In genomic region chr1:66815941-66816777, GRCm38 (mm10) we compare ENCODE assay signal across 8 mouse cellular contexts. TPM values are rescaled to one million over a fixed set of nuclear protein-coding genes. Genes with fewer than 3 reads are reported as not detected.
DNase-seq lines count a peak whose midpoint lies in the region; ATAC-seq and TF ChIP-seq lines count a peak whose summit lies in the region.

No protein-coding gene starts in this region.

- 1% methylated on average over 39 of the region's 39 CpGs for WGBS in forebrain, embryonic 10.5 days
- under 1% methylated on average over 39 of the region's 39 CpGs for WGBS in heart, embryonic 15.5 days
- WGBS in liver, embryonic 12.5 days (ENCODE audit: insufficient replicate concordance) = under 1% methylated on average over 39 of the region's 39 CpGs
- WGBS in stomach, postnatal 0 days = under 1% methylated on average over 39 of the region's 39 CpGs

- H3K9ac ChIP-seq in heart, embryonic 15.5 days = peak overlapping the region; percentile 91
- H3K9ac ChIP-seq in liver, embryonic 12.5 days = peak overlapping the region; percentile 90
- peak overlapping the region; percentile 80 for H3K9ac ChIP-seq in stomach, postnatal 0 days (ENCODE audit: low read length)

- H3K9me3 ChIP-seq in E14TG2a.4 (ENCODE audit: low read length) = no peaks in the 10 kb centered on the region
- H3K9me3 ChIP-seq in forebrain, embryonic 10.5 days = no peaks in the 10 kb centered on the region
- no peaks in the 10 kb centered on the region for H3K9me3 ChIP-seq in heart, embryonic 15.5 days (replicated peaks)
- no peaks in the 10 kb centered on the region for H3K9me3 ChIP-seq in liver, embryonic 12.5 days (replicated peaks)
- H3K9me3 ChIP-seq in stomach, postnatal 0 days (ENCODE audit: control insufficient read depth, low read length) = no peaks in the 10 kb centered on the region

- peak; percentile 30 for ATAC-seq in heart, embryonic 15.5 days (replicated peaks; ENCODE audit: insufficient number of reproducible peaks, insufficient read depth, low FRiP score, low read depth)
- ATAC-seq in liver, embryonic 12.5 days = peak; percentile 5; the same call in 1 of the 2 replicates
- ATAC-seq in stomach, postnatal 0 days (ENCODE audit: low FRiP score, low TSS enrichment) = peak; percentile 48

- peaks cover 15% of the 10 kb centered on the region for H3K27me3 ChIP-seq in E14TG2a.4 (ENCODE audit: insufficient read depth, low read length)
- H3K27me3 ChIP-seq in forebrain, embryonic 10.5 days (ENCODE audit: poor library complexity, severe bottlenecking) = peaks cover 30% of the 10 kb centered on the region
- H3K27me3 ChIP-seq in heart, embryonic 15.5 days = no peaks in the 10 kb centered on the region
- no peaks in the 10 kb centered on the region for H3K27me3 ChIP-seq in liver, embryonic 12.5 days (replicated peaks)
- H3K27me3 ChIP-seq in stomach, postnatal 0 days (ENCODE audit: control insufficient read depth, insufficient read depth, low read length) = no peaks in the 10 kb centered on the region

- TF ChIP-seq CTCF in E14TG2a.4 (conservative IDR thresholded peaks at IDR 0.05; ENCODE audit: low read length) = no peak
- no peak for TF ChIP-seq CTCF in stomach, postnatal 0 days (IDR thresholded peaks at IDR 0.05; ENCODE audit: low read depth)

- peak; percentile 21 for DNase-seq in c-Kit-negative CD71-positive TER-119-positive erythroid progenitor cells, embryonic 14.5 days (ENCODE audit: low read depth, low spot score)
- peak; percentile 64 for DNase-seq in forebrain, embryonic 10.5 days (ENCODE audit: extremely low spot score, low spot score)
- peak; percentile 73 for DNase-seq in kidney, postnatal 14 days
- peak; percentile 82 for DNase-seq in naive thymus-derived CD4-positive, alpha-beta T cell, adult 2 months (ENCODE audit: low read depth)
- peak; percentile 67 for DNase-seq in stomach, postnatal 0 days (ENCODE audit: low spot score)

- TF ChIP-seq EP300 in stomach, postnatal 0 days (optimal IDR thresholded peaks at IDR 0.05) = no peak

- no peaks in the 10 kb centered on the region for H3K36me3 ChIP-seq in E14TG2a.4 (ENCODE audit: insufficient read depth, low read length)
- H3K36me3 ChIP-seq in forebrain, embryonic 10.5 days (replicated peaks) = no peaks in the 10 kb centered on the region
- H3K36me3 ChIP-seq in heart, embryonic 15.5 days = no peaks in the 10 kb centered on the region
- H3K36me3 ChIP-seq in liver, embryonic 12.5 days = no peaks in the 10 kb centered on the region
- no peaks in the 10 kb centered on the region for H3K36me3 ChIP-seq in stomach, postnatal 0 days (ENCODE audit: control insufficient read depth, insufficient read depth, low read length)

- H3K4me3 ChIP-seq in E14TG2a.4 (replicated peaks; ENCODE audit: low read length) = peak overlapping the region; percentile 89
- H3K4me3 ChIP-seq in forebrain, embryonic 10.5 days = peak overlapping the region; percentile 84
- peak overlapping the region; percentile 94 for H3K4me3 ChIP-seq in heart, embryonic 15.5 days
- peak overlapping the region; percentile 87 for H3K4me3 ChIP-seq in liver, embryonic 12.5 days
- H3K4me3 ChIP-seq in stomach, postnatal 0 days (ENCODE audit: low read depth, low read length) = peak overlapping the region; percentile 84

- peak overlapping the region; percentile 74 for H3K4me2 ChIP-seq in heart, embryonic 15.5 days
- peak overlapping the region; percentile 79 for H3K4me2 ChIP-seq in liver, embryonic 12.5 days
- H3K4me2 ChIP-seq in stomach, postnatal 0 days (replicated peaks; ENCODE audit: low read depth) = peak overlapping the region; percentile 86

- peak overlapping the region; percentile 99 for H3K27ac ChIP-seq in forebrain, embryonic 10.5 days
- H3K27ac ChIP-seq in heart, embryonic 15.5 days = peak overlapping the region; percentile 99
- H3K27ac ChIP-seq in liver, embryonic 12.5 days = peak overlapping the region; percentile 97
- peak overlapping the region; percentile 97 for H3K27ac ChIP-seq in stomach, postnatal 0 days (replicated peaks)

- H3K4me1 ChIP-seq in E14TG2a.4 (replicated peaks; ENCODE audit: low read depth, low read length) = peaks cover 7% of the 10 kb centered on the region
- H3K4me1 ChIP-seq in forebrain, embryonic 10.5 days = peaks cover 13% of the 10 kb centered on the region
- peaks cover 16% of the 10 kb centered on the region for H3K4me1 ChIP-seq in heart, embryonic 15.5 days (replicated peaks)
- peaks cover 18% of the 10 kb centered on the region for H3K4me1 ChIP-seq in liver, embryonic 12.5 days
- no peaks in the 10 kb centered on the region for H3K4me1 ChIP-seq in stomach, postnatal 0 days (replicated peaks; ENCODE audit: control insufficient read depth, insufficient read depth)

RNA-seq across cellular contexts. Expression of gene Kansl1l, which starts 1.2 kb away (rescaled TPM):
- polyA plus RNA-seq in forebrain, embryonic 10.5 days (2016; fragmentation: Nextera tagmentation; extraction: Ambion mirVana) = 6.2 and 7.1 TPM in 2 replicates
- 11.7 and 12.3 TPM in 2 replicates for polyA plus RNA-seq in heart, embryonic 15.5 days (2015; fragmentation: Nextera tagmentation; extraction: Ambion mirVana)
- polyA plus RNA-seq in liver, embryonic 12.5 days (2016; fragmentation: Nextera tagmentation; extraction: Ambion mirVana) = 4.3 and 4.5 TPM in 2 replicates
- 6.5 and 6.7 TPM in 2 replicates for polyA plus RNA-seq in stomach, postnatal 0 days (2015; fragmentation: Nextera tagmentation; extraction: Ambion mirVana)

RNA-seq across cellular contexts. Expression of gene Acadl, which starts 46.9 kb away (rescaled TPM):
- polyA plus RNA-seq in forebrain, embryonic 10.5 days (2016; fragmentation: Nextera tagmentation; extraction: Ambion mirVana) = 40.2 and 40.8 TPM in 2 replicates
- polyA plus RNA-seq in heart, embryonic 15.5 days (2015; fragmentation: Nextera tagmentation; extraction: Ambion mirVana) = 631 and 795 TPM in 2 replicates
- polyA plus RNA-seq in liver, embryonic 12.5 days (2016; fragmentation: Nextera tagmentation; extraction: Ambion mirVana) = 83.4 and 86.0 TPM in 2 replicates
- 217 and 232 TPM in 2 replicates for polyA plus RNA-seq in stomach, postnatal 0 days (2015; fragmentation: Nextera tagmentation; extraction: Ambion mirVana)

Comparison
In these comparisons a context has a peak if more than half of its experiments do, and no peak if none do; other contexts are left out.
1. Peak in every context shown above with its lines: DNase-seq, ATAC-seq, H3K4me3 ChIP-seq and H3K27ac ChIP-seq.
2. DNase-seq: peak in every context shown above with its lines; median percentile 82 in naive thymus-derived CD4-positive, alpha-beta T cell, adult 2 months; 73 in kidney, postnatal 14 days; 67 in stomach, postnatal 0 days; 64 in forebrain, embryonic 10.5 days; 21 in c-Kit-negative CD71-positive TER-119-positive erythroid progenitor cells, embryonic 14.5 days.